Mouse (Mus musculus): ENCODE results near the gene Glyat.

GRCm38 (mm10) chr19:12585310-12585709 is 47.8 kb upstream of the Glyat start:
- TF ChIP-seq CTCF (conservative IDR thresholded peaks at IDR 0.05; ENCODE audit: low read length) (no peak), NANOG (IDR thresholded peaks at IDR 0.05; ENCODE audit: borderline replicate concordance, low read length) (no peak), POU5F1 (IDR thresholded peaks at IDR 0.05; ENCODE audit: borderline replicate concordance, low read length) (no peak)
